Mouse (Mus musculus): Measurements from ENCODE around the gene Cx3cl1. TPM values are rescaled to one million over a fixed set of nuclear protein-coding genes. Genes with fewer than 3 reads are reported as not detected.
A peak's percentile ranks its signal among the peaks of the same experiment; 100 is the strongest.

The Cx3cl1 gene
- polyA plus RNA-seq, 1 experiment from 2014 or later, result 5.3 TPM

DNA sequence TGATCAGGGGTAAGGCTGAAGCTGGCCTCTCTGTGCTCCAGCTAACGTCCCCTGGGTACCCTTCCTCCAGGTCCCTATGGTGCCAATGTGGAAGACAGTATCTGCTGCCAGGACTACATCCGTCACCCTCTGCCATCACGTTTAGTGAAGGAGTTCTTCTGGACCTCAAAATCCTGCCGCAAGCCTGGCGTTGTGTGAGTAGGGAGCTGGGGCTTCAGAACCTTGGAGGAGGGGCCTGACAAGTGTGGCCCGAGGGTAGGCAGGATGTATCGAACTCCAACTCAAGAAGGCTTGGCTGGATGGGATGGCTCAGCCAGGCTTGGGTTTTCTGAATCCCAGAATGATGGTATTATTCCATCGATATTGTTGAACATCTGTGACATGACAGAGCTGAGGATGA is 25.0 kb upstream of the Cx3cl1 start:
- no peak overlapping the region for H3K27ac ChIP-seq
- no peak overlapping the region for H3K4me3 ChIP-seq
- no peak for DNase-seq (ENCODE audit: low spot score)
- H3K9me3 ChIP-seq (replicated peaks), result no peaks in the 10 kb centered on the region
- H3K36me3 ChIP-seq, result no peaks in the 10 kb centered on the region
- no peaks in the 10 kb centered on the region for H3K27me3 ChIP-seq (ENCODE audit: low read depth, poor library complexity, severe bottlenecking)
- no peaks in the 10 kb centered on the region for H3K4me1 ChIP-seq
- WGBS, result 84% methylated on average over 8 of the region's 8 CpGs

DNA sequence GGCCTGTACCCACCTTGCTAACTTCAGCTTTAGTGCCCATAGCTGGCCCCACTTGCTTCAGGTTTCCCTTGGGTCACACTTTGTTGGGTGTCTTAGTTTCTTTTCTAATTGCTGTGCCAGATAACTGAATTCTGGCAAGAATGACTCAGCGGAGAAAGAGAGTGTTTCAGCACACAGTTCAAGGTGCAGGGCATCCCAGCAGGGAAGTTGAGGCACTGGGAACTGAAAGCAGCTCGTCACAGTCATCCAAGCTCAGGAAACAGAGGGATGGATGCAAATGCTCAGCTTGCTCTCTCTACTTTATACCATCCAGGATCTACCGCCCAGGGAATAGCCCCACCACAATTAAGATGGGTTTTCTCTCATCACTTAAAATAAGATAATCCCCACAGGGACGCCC is 23.4 kb upstream of the Cx3cl1 start:
- Histone ChIP-seq H3K4me1 (no peaks in the 10 kb centered on the region), H3K36me3 (no peaks in the 10 kb centered on the region), H3K27ac (no peak overlapping the region), H3K27me3 (ENCODE audit: low read depth, poor library complexity, severe bottlenecking) (no peaks in the 10 kb centered on the region), H3K4me3 (no peak overlapping the region), H3K9me3 (replicated peaks) (no peaks in the 10 kb centered on the region)
- WGBS, result 68% methylated on average over 4 of the region's 4 CpGs
- no peak for DNase-seq (ENCODE audit: low spot score)

DNA sequence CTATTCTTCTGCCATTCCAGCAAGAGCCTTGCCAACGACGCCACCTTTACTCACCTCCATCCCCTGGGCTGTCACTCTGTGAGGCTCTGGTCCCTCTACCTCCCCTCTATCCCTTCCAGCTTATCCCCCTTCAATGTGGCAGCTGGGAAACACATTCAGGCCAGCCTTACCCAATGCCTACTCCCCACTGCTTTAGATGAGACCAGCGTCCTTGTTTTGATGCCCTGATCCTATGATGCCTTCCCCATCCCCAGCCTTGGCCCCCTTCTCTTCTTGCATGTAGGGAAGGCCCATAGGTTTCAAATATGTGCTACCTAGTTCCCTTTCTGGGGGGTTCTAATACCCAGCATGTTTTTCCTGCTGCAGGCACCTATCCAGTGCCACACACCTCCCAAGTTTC is 21.9 kb upstream of the Cx3cl1 start:
- H3K27me3 ChIP-seq (ENCODE audit: low read depth, poor library complexity, severe bottlenecking), result no peaks in the 10 kb centered on the region
- no peak for DNase-seq (ENCODE audit: low spot score)
- no peaks in the 10 kb centered on the region for H3K4me1 ChIP-seq
- 81% methylated on average over 3 of the region's 3 CpGs for WGBS
- no peaks in the 10 kb centered on the region for H3K9me3 ChIP-seq (replicated peaks)
- H3K4me3 ChIP-seq, result no peak overlapping the region
- no peaks in the 10 kb centered on the region for H3K36me3 ChIP-seq
- no peak overlapping the region for H3K27ac ChIP-seq

DNA sequence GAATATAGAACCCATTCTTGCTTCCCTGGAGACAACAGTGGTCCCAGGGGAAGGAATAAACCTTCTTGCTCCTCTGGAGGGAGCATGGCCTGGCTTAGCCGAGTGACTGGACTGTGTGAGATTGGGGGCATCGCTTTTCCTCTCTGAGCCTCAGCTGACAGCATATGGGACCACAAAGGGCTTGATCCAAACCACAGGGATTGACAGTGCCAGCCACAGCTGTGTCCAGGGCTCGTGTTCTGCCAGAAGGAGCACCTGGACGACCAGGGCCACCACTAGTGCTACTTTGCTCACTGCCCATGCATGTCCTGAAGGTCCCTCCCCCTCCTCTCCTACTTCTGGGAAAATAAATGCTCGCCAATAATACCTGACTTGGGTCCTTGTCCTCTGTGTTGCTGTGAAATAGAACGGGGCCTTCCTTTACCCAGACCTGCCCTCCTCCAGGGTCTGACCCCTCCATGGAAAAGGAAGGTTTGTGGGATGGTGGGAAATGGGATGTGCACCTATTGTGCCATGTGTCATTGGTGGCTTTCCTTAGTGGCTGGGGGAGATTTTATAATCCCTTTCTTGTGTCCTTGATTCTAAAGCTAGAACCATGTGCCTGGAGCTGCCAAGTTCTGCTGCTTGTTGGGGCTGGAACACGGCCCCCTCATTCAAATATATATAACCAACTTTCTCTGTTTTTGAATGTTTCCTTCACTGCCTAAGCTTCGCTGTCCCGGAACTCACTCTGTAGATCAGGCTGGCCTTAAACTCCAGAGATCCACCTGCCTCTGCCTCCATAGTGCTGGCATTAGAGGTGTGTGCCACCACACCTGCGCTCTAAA is 20.6 kb upstream of the Cx3cl1 start:
- no peak for DNase-seq (ENCODE audit: low spot score)
- Histone ChIP-seq H3K27ac (no peak overlapping the region), H3K4me1 (no peaks in the 10 kb centered on the region), H3K27me3 (ENCODE audit: low read depth, poor library complexity, severe bottlenecking) (no peaks in the 10 kb centered on the region), H3K4me3 (no peak overlapping the region), H3K9me3 (replicated peaks) (no peaks in the 10 kb centered on the region), H3K36me3 (no peaks in the 10 kb centered on the region)
- 86% methylated on average over 10 of the region's 10 CpGs for WGBS

DNA sequence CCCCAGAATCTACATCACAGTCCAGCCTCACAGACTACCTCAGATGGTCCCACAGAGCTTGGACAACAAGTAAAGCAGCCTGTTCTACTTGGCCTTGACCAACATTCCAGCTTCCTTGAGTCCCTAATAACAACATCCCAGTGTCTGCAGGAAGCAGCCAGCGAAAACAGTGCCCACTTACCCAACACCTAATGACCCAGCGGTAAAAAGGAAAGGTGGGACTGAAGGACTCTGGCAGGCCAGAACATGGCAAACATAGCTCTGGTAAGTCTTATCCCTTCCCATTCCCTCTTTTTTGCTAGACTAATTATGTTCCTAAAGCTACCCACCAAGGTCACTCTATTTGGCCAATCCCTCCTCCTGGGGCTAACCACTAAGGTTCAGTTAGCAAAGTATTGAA is 17.8 kb upstream of the Cx3cl1 start:
- Histone ChIP-seq H3K9me3 (replicated peaks) (no peaks in the 10 kb centered on the region), H3K27ac (no peak overlapping the region), H3K27me3 (ENCODE audit: low read depth, poor library complexity, severe bottlenecking) (no peaks in the 10 kb centered on the region), H3K4me3 (no peak overlapping the region), H3K4me1 (no peaks in the 10 kb centered on the region), H3K36me3 (no peaks in the 10 kb centered on the region)
- no peak for DNase-seq (ENCODE audit: low spot score)
- WGBS, result 85% methylated on average over 2 of the region's 2 CpGs

DNA sequence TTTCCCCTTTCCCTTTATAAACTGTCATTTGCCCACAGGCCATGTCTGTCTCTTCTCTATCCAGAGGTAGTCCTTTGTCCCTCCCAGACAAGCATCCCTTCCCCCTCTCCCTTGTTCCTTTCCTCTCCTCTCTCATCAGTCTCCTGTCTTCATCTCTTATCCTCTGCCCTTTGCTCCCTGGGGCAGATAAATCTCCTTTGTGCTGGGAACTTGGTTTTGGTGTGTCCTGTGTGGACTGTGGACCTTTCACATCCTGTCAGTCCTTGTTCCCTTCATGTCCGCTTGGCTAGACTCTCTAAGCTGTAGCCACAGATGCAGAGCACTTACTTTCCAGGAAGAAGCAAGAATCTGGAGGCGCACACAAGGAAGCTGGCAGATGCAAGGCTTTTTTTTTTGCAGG is 17.3 kb upstream of the Cx3cl1 start:
- H3K9me3 ChIP-seq (replicated peaks), result no peaks in the 10 kb centered on the region
- DNase-seq (ENCODE audit: low spot score), result no peak
- H3K4me1 ChIP-seq, result no peaks in the 10 kb centered on the region
- no peak overlapping the region for H3K4me3 ChIP-seq
- no peak overlapping the region for H3K27ac ChIP-seq
- H3K27me3 ChIP-seq (ENCODE audit: low read depth, poor library complexity, severe bottlenecking), result no peaks in the 10 kb centered on the region
- no peaks in the 10 kb centered on the region for H3K36me3 ChIP-seq
- 81% methylated on average over 2 of the region's 2 CpGs for WGBS

DNA sequence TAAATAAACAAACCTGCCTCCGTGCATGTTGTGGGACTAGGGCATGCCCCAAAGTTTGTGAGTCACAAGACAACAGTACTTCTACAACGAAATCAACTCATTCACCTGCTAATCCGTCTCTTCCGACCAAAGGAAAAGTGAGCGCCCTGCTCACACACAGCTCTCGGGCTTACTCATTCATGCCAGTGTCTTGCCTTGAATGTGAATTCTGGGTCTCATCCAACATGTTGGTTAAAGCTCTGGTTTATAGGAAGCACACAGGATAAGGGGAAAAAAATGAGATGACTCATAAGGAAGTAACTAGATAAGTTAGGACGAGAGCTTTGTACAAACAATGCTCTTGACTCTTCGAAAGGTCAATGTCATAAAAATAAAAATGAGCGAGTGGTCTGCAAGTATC is 4.8 kb upstream of the Cx3cl1 start:
- Histone ChIP-seq H3K4me1 (peaks cover 17% of the 10 kb centered on the region), H3K27me3 (ENCODE audit: low read depth, poor library complexity, severe bottlenecking) (peaks cover 40% of the 10 kb centered on the region), H3K4me3 (no peak overlapping the region), H3K9me3 (replicated peaks) (no peaks in the 10 kb centered on the region), H3K27ac (no peak overlapping the region), H3K36me3 (no peaks in the 10 kb centered on the region)
- DNase-seq (ENCODE audit: low spot score), result no peak
- WGBS, result 82% methylated on average over 9 of the region's 9 CpGs

DNA sequence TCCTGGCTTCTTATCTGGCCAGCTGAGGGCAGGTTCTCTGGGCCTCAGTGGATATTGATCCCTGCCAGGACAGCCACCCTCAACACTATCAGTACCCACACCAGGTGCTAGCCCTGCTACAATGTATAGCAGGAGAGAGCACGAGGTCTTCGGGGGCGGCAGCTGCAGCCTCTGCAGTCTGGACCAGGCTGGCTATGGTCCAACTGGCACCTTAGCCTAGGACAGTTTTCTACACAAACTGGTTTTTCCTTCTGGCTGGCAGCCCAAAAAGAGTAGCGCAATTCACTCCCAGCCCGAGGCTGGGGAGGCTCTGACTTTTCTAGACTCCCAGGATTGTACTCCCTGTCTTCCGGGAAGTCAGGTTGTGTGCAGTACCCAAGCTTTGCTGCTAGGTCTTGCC is 864 bp upstream of the Cx3cl1 start:
- Histone ChIP-seq H3K4me1 (peaks cover 39% of the 10 kb centered on the region), H3K27ac (no peak overlapping the region), H3K9me3 (replicated peaks) (no peaks in the 10 kb centered on the region), H3K36me3 (no peaks in the 10 kb centered on the region), H3K27me3 (ENCODE audit: low read depth, poor library complexity, severe bottlenecking) (peaks cover 79% of the 10 kb centered on the region), H3K4me3 (no peak overlapping the region)
- 72% methylated on average over 6 of the region's 6 CpGs for WGBS
- no peak for DNase-seq (ENCODE audit: low spot score)

DNA sequence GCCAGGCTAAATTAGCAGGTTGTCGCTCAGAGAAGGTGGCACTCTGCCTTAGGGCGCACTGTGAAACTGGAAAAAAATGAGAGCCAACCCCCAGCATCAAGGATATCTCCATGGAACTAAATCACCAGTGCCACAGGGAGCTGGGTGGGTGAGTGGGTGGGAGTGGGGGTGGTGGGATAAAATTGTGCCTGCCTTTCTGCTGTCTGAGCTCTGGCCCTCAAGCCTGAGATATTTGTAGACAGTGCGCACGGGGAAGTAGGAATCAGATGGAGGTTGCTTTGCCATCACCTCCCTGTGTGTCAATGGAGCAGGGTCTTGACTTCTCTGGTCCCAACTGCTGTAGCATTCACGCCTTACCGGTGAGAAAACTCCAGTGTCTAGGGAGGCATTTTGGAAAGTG is 1.2 kb downstream of the Cx3cl1 start:
- Histone ChIP-seq H3K27me3 (ENCODE audit: low read depth, poor library complexity, severe bottlenecking) (peaks cover 78% of the 10 kb centered on the region), H3K36me3 (no peaks in the 10 kb centered on the region), H3K4me1 (peaks cover 35% of the 10 kb centered on the region), H3K4me3 (peak overlapping the region; percentile 61; the same call in 1 of the 2 replicates), H3K9me3 (replicated peaks) (no peaks in the 10 kb centered on the region), H3K27ac (no peak overlapping the region)
- DNase-seq (ENCODE audit: low spot score), result no peak
- 45% methylated on average over 6 of the region's 6 CpGs for WGBS

DNA sequence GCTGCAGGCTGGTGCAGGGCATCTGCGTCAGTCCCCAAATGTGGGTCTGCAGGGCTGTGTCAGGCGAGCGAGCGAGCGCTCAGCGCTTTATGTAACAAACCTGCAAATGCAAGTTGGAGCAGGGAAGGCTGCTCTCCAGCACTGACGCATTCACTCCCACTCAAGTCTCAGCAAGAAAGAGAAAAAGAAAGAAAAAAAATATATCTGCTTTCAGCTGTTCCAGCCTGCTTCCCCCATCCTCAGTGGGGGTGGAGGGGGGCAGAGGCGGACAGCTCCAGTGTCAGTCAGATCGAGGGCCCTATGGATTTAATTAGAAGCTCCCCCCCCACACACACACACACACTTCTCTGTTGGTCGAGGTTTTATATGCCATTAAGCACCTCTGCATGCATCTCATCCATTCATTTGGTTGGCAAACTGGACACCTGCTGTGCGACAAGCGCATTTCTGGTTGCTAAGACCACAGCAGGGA is 1.9 kb downstream of the Cx3cl1 start:
- no peak for DNase-seq (ENCODE audit: low spot score)
- Histone ChIP-seq H3K27me3 (ENCODE audit: low read depth, poor library complexity, severe bottlenecking) (peaks cover 72% of the 10 kb centered on the region), H3K27ac (no peak overlapping the region), H3K36me3 (no peaks in the 10 kb centered on the region), H3K9me3 (replicated peaks) (no peaks in the 10 kb centered on the region), H3K4me3 (no peak overlapping the region), H3K4me1 (peaks cover 42% of the 10 kb centered on the region)
- 18% methylated on average over 12 of the region's 12 CpGs for WGBS

DNA sequence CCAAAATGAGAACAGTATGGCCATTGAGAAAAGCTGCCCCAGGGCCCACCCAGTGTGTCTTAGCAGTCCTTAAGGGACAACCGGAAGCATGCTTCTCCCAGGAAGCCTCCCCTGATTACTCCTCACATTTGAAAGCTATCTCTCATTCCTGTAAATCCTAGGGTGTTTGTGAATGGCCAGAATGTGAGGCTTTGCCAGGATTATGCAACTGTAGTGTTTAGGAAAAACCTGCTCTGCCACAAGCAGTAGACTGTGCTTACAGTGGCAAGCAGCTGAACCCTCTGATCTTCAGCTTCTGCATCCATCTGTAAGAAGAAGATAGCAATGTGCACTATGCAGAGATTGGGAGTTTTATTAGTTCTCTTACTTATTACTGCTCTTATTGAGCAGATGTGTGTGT is 2.8 kb downstream of the Cx3cl1 start:
- no peaks in the 10 kb centered on the region for H3K36me3 ChIP-seq
- H3K27me3 ChIP-seq (ENCODE audit: low read depth, poor library complexity, severe bottlenecking), result peaks cover 63% of the 10 kb centered on the region
- H3K27ac ChIP-seq, result no peak overlapping the region
- WGBS, result 94% methylated on average over 1 of the region's 1 CpGs
- no peak for DNase-seq (ENCODE audit: low spot score)
- no peak overlapping the region for H3K4me3 ChIP-seq
- H3K9me3 ChIP-seq (replicated peaks), result no peaks in the 10 kb centered on the region
- peaks cover 49% of the 10 kb centered on the region for H3K4me1 ChIP-seq

DNA sequence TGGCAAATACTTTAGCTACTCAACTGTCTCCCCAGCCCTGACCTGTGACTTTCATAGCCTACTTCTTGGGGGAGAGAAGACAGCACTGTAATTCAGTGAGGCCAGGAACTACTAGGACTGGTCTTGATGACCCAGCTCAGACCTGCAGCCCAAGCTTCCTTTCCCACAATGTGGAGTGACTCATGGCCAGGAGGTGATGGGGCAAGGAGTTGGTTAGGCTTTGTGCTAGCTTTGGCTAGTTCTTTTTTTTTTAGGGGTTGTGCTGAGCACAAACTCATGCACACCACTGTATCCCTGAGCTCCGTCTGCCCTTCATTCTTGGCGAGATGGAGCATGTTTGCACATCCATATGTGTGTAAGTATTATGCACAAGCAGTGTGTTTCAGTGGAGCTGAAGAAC is 4.5 kb downstream of the Cx3cl1 start:
- Histone ChIP-seq H3K27ac (no peak overlapping the region), H3K36me3 (no peaks in the 10 kb centered on the region), H3K9me3 (replicated peaks) (no peaks in the 10 kb centered on the region), H3K4me1 (peaks cover 47% of the 10 kb centered on the region), H3K27me3 (ENCODE audit: low read depth, poor library complexity, severe bottlenecking) (peaks cover 45% of the 10 kb centered on the region), H3K4me3 (no peak overlapping the region)
- DNase-seq (ENCODE audit: low spot score), result no peak
- 86% methylated on average over 2 of the region's 2 CpGs for WGBS

DNA sequence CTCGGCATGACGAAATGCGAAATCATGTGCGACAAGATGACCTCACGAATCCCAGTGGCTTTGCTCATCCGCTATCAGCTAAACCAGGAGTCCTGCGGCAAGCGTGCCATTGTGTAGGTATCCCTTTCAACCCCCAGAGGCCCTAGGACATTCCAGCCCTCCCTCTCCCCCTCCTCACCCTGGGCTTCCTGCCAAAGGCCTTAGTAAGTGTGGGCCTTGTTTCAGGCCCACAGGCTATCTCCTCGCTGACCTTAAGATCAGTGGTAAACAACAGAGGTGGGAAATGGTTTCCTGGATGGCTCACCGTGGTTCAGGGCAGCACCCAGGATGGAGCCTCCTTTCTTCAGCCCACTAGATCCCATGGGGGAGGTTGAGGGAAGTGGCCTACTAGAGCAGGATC is 6.2 kb downstream of the Cx3cl1 start:
- Histone ChIP-seq H3K9me3 (replicated peaks) (no peaks in the 10 kb centered on the region), H3K27me3 (ENCODE audit: low read depth, poor library complexity, severe bottlenecking) (peaks cover 29% of the 10 kb centered on the region), H3K4me1 (peaks cover 39% of the 10 kb centered on the region), H3K27ac (peak overlapping the region; percentile 56), H3K4me3 (no peak overlapping the region), H3K36me3 (no peaks in the 10 kb centered on the region)
- WGBS, result 82% methylated on average over 10 of the region's 10 CpGs
- no peak for DNase-seq (ENCODE audit: low spot score)

DNA sequence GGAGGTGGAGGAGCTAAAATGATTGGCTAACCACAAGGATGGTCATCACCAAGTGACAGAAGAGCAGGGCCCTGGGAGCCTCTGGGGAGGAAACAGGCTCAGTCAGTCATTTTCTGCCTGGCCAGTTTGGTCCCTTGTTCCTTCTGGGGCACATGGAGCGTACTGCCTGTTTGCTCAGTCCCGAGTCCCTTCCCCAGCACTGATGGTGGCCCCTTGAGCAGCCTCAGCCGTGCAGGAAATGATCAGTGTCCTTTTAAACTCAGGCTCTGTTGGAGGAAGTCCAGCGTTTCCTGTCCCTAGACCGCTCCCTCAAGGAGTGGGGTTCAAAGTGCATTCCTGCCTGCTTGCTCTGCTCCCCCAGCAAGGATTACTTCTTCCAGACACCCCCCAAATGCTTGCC is 6.7 kb downstream of the Cx3cl1 start:
- no peaks in the 10 kb centered on the region for H3K36me3 ChIP-seq
- H3K27me3 ChIP-seq (ENCODE audit: low read depth, poor library complexity, severe bottlenecking), result peaks cover 24% of the 10 kb centered on the region
- DNase-seq (ENCODE audit: low spot score), result peak; percentile 30
- H3K27ac ChIP-seq, result peak overlapping the region; percentile 56
- no peak overlapping the region for H3K4me3 ChIP-seq
- WGBS, result 52% methylated on average over 5 of the region's 5 CpGs
- H3K9me3 ChIP-seq (replicated peaks), result no peaks in the 10 kb centered on the region
- H3K4me1 ChIP-seq, result peaks cover 34% of the 10 kb centered on the region
